Mouse (Mus musculus) hindbrain, postnatal 0 days (tissue): ENCODE measurements around the gene Pard3. TPM values are rescaled to one million over a fixed set of nuclear protein-coding genes. Genes with fewer than 3 reads are reported as not detected.
A peak's percentile ranks its signal among the peaks of the same experiment; 100 is the strongest.

ENCODE experiments used
- ATAC-seq: fragments of 200-750 bp; cut with Nextera tagmentation; 2 replicates; pipeline ENCODE4 v1.8.0; 2017; ENCODE audit warnings: mild to moderate bottlenecking, moderate TSS enrichment, moderate library complexity
- DNase-seq: peaks from one replicate; pipeline ENCODE4 v3.0.0-alpha.2; 2015; ENCODE audit warnings: low spot score
- H3K27ac ChIP-seq: fragments of 300-500 bp; sonication (generic); 2 replicates; pipeline ENCODE4 v1.5.1; 2014; ENCODE audit warnings: mild to moderate bottlenecking
- H3K27me3 ChIP-seq: fragments of 300-500 bp; sonication (generic); 2 replicates; pipeline ENCODE4 v1.6.1; 2014; ENCODE audit warnings: low read length, mixed read lengths; ENCODE audit not compliant: insufficient read depth
- H3K36me3 ChIP-seq: fragments of 300-500 bp; sonication (generic); 2 replicates; pipeline ENCODE4 v1.6.1; 2014; ENCODE audit warnings: low read length, mixed read lengths; ENCODE audit not compliant: insufficient read depth
- H3K4me1 ChIP-seq: fragments of 300-500 bp; sonication (generic); 2 replicates; pipeline ENCODE4 v1.6.1; 2014; ENCODE audit warnings: antibody characterized with exemption, low read length, mixed read lengths; ENCODE audit not compliant: insufficient read depth
- H3K4me2 ChIP-seq: fragments of 300-500 bp; sonication (generic); 2 replicates; pipeline ENCODE4 v1.6.1; 2014; ENCODE audit warnings: low read depth, mild to moderate bottlenecking, low read length, moderate library complexity, mixed read lengths
- H3K4me3 ChIP-seq: fragments of 300-500 bp; sonication (generic); 2 replicates; pipeline ENCODE4 v1.5.1; 2014; ENCODE audit warnings: low read length
- H3K9ac ChIP-seq: fragments of 300-500 bp; sonication (generic); replicated peaks from 2 replicates; pipeline ENCODE4 v1.6.1; 2014; ENCODE audit warnings: mild to moderate bottlenecking, low read length, moderate library complexity, mixed read lengths
- H3K9me3 ChIP-seq: fragments of 300-500 bp; sonication (generic); 2 replicates; pipeline ENCODE4 v1.6.1; 2016; ENCODE audit warnings: low read length, mixed read lengths
- CTCF ChIP-seq: IDR thresholded peaks from 2 replicates; pipeline ENCODE4 v1.5.1; 2016; ENCODE audit warnings: antibody characterized with exemption, control low read depth, low read depth
- WGBS: fragments of 180-500 bp; shearing (Covaris S2); extraction: QIAGEN DNeasy Blood & Tissue Kit; methylation state at CpG from one replicate; pipeline ENCODE4 v1.1.7; 2014; 5-methylcytosine and 5-hydroxymethylcytosine counted together
- polyA plus RNA-seq: library from polyadenylated mRNA; unstranded; fragments of >200 nt; fragmentation: Nextera tagmentation; extraction: Ambion mirVana; gene quantifications from 2 replicates; pipeline ENCODE4 v1.2.1, GENCODE M21; 2015
- total RNA-seq: library from RNA; depleted of rRNA; stranded (reverse); fragments of >200 nt; gene quantifications from 2 replicates; pipeline ENCODE4 v1.2.3, GENCODE M21; 2014

The Pard3 gene
- total and polyA plus RNA-seq, 2 experiments from 2014 or later = 11.9 to 29.3 TPM

GRCm38 (mm10) chr8:127183533-127183932 is 119.8 kb downstream of the Pard3 start:
- H3K36me3 ChIP-seq = no peaks in the 10 kb centered on the region
- no peaks in the 10 kb centered on the region for H3K4me1 ChIP-seq
- no peaks in the 10 kb centered on the region for H3K27me3 ChIP-seq
- no peak overlapping the region for H3K27ac ChIP-seq
- no peak for TF ChIP-seq CTCF
- no peak overlapping the region for H3K4me3 ChIP-seq
- no peak overlapping the region for H3K4me2 ChIP-seq
- DNase-seq (no peak), ATAC-seq (peak; percentile 16; the same call in 1 of the 2 replicates)
- WGBS = 31% methylated on average over 2 of the region's 2 CpGs
- H3K9me3 ChIP-seq = no peaks in the 10 kb centered on the region
- no peak overlapping the region for H3K9ac ChIP-seq

DNA sequence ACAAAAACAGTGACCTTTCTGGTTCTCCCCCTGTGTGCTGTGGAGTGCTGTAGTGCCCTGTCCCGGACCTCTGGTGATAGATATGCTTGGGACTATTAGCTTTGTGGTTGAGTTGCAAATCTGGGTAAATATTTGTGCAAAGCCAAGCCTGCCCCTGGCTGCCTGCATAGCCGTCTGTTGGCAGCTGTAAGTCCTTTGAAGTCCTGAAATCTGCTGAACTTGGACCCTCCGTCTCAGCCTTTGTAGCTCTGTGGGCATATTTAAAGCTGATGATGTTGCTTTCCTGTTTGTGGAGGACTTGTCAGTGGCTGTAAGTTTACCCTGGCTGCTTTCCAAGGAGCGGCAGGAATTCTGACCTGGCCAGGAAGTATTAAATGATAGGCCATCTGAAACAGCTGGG is 120.3 kb downstream of the Pard3 start:
- no peak for TF ChIP-seq CTCF
- 26% methylated on average over 4 of the region's 4 CpGs for WGBS
- no peaks in the 10 kb centered on the region for H3K36me3 ChIP-seq
- DNase-seq (no peak), ATAC-seq (no peak)
- H3K9ac ChIP-seq = 0 out of 2 replicates have a peak overlapping the region, but pooled peaks have one; percentile 23
- no peaks in the 10 kb centered on the region for H3K9me3 ChIP-seq
- no peaks in the 10 kb centered on the region for H3K4me1 ChIP-seq
- no peaks in the 10 kb centered on the region for H3K27me3 ChIP-seq
- H3K4me2 ChIP-seq = no peak overlapping the region
- H3K27ac ChIP-seq = no peak overlapping the region
- H3K4me3 ChIP-seq = no peak overlapping the region

GRCm38 (mm10) chr8:127185897-127186296 is 122.2 kb downstream of the Pard3 start:
- no peaks in the 10 kb centered on the region for H3K27me3 ChIP-seq
- WGBS = 67% methylated on average over 7 of the region's 7 CpGs
- ATAC-seq (no peak), DNase-seq (no peak)
- H3K9me3 ChIP-seq = no peaks in the 10 kb centered on the region
- no peaks in the 10 kb centered on the region for H3K4me1 ChIP-seq
- no peaks in the 10 kb centered on the region for H3K36me3 ChIP-seq
- H3K27ac ChIP-seq = no peak overlapping the region
- no peak overlapping the region for H3K4me3 ChIP-seq
- TF ChIP-seq CTCF = no peak
- H3K4me2 ChIP-seq = no peak overlapping the region
- H3K9ac ChIP-seq = no peak overlapping the region

GRCm38 (mm10) chr8:127188671-127189070 is 125.0 kb downstream of the Pard3 start:
- Histone ChIP-seq H3K9me3 (no peaks in the 10 kb centered on the region), H3K4me1 (0 out of 2 replicates have a peak, but pooled peaks cover 3% of the 10 kb centered on the region), H3K27ac (no peak overlapping the region), H3K4me2 (no peak overlapping the region), H3K9ac (no peak overlapping the region), H3K36me3 (no peaks in the 10 kb centered on the region), H3K27me3 (no peaks in the 10 kb centered on the region), H3K4me3 (no peak overlapping the region)
- no peak for ATAC-seq
- TF ChIP-seq CTCF = no peak
- no peak for DNase-seq

DNA sequence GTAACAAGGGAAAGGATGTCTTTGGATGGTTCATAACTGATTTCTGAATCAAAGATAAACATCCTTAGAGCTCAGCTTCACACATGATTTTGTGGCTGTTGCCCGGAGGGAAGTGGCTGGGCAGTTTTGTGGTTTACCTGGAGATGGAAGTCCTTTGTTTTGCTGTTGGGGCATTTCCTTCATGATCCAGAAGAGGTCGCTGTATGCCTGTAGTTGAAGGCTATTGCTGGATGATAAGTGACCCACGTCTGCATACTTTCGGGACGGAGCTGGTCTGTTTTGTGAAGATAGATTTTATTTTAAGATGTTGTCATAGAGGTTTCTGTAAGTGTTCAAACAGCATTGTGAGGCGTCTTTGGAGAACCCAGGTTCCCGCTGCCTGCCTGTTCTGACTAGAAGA is 126.7 kb downstream of the Pard3 start:
- DNase-seq (peak; percentile 89), ATAC-seq (peak; percentile 30; the same call in 1 of the 2 replicates)
- 32% methylated on average over 7 of the region's 7 CpGs for WGBS
- TF ChIP-seq CTCF = peak; percentile 88
- Histone ChIP-seq H3K9ac (no peak overlapping the region), H3K4me1 (0 out of 2 replicates have a peak, but pooled peaks cover 6% of the 10 kb centered on the region), H3K27me3 (no peaks in the 10 kb centered on the region), H3K4me2 (no peak overlapping the region), H3K4me3 (no peak overlapping the region), H3K27ac (peak overlapping the region; percentile 20; the same call in 1 of the 2 replicates), H3K9me3 (no peaks in the 10 kb centered on the region), H3K36me3 (no peaks in the 10 kb centered on the region)

DNA sequence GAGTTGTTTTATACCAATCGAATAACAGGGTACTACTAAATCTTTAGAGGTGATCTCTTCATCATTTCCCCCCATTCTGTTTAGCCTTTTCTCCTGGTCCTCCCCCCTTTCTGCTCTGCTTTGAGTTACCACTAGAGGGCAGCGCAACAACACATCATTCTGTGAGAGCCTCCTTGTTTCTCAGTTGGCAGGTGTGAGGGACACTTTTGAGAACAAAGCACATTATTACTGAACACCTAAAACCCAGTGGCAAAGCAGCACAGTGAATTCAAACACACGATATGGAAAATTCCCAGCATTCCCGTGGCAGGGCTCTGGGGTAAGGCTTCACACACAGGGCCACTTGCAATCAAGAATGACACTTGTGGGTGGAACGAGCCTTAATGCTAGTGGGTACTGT is 127.7 kb downstream of the Pard3 start:
- Histone ChIP-seq H3K4me3 (no peak overlapping the region), H3K27me3 (no peaks in the 10 kb centered on the region), H3K4me2 (no peak overlapping the region), H3K9me3 (no peaks in the 10 kb centered on the region), H3K9ac (no peak overlapping the region), H3K27ac (peak overlapping the region; percentile 20; the same call in 1 of the 2 replicates), H3K36me3 (no peaks in the 10 kb centered on the region), H3K4me1 (0 out of 2 replicates have a peak, but pooled peaks cover 6% of the 10 kb centered on the region)
- ATAC-seq (no peak; the same call in 1 of the 2 replicates), DNase-seq (peak; percentile 85)
- TF ChIP-seq CTCF = peak; percentile 93
- WGBS = 28% methylated on average over 5 of the region's 5 CpGs

DNA sequence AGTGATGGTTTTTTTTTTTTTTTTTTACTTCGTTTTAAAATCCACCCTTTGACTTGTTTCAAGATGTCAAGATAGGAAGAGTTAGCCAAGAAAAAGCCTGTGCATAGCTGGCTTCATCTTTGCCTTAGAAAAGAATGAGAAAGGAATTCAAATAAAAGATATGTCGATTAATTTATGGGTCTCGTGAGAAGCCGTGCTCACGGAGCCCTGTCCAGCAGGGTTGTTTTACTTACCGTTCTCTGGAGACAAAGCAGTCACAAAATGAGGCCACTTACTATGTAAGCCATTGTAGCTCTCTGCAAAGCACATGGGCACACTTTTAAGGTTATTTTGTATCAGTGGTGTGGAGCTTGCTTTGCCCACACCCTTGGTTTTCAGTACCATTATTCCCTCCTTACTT is 128.1 kb downstream of the Pard3 start:
- H3K27me3 ChIP-seq = no peaks in the 10 kb centered on the region
- no peak overlapping the region for H3K9ac ChIP-seq
- no peak for TF ChIP-seq CTCF
- H3K4me2 ChIP-seq = no peak overlapping the region
- 49% methylated on average over 6 of the region's 6 CpGs for WGBS
- 0 out of 2 replicates have a peak, but pooled peaks cover 6% of the 10 kb centered on the region for H3K4me1 ChIP-seq
- no peak for DNase-seq
- H3K4me3 ChIP-seq = no peak overlapping the region
- ATAC-seq = no peak
- peak overlapping the region; percentile 8; the same call in 1 of the 2 replicates for H3K27ac ChIP-seq
- H3K9me3 ChIP-seq = no peaks in the 10 kb centered on the region
- H3K36me3 ChIP-seq = no peaks in the 10 kb centered on the region
